Mouse (Mus musculus) cerebellum, postnatal 25 days (tissue): ENCODE results near the gene Pbx3.

Source experiments
- DNase-seq, 2 experiments: peaks; one replicate each; pipeline ENCODE4 v3.0.0; 2021; ENCODE audit warnings: mixed read lengths in 2 of 2

The Pbx3 gene

DNA sequence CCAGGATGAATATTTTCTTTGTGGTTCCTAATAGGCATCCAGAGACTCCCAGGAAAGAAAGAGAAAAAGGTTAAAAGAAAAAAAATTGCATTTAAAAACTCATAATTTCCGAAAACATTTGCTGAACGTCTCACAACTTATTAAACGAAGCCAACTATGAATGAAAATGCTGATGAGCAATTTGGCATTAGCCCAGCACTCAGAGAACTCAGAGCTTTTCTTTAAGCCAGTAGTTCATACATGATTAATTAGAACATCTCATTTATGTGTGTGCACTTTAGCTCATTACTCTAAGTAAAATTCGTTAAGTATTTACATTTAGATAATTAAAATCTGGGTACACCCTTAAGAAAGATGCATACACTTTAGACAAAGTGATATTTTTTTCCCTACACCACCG lies 155.3 kb downstream of the Pbx3 start:
- DNase-seq = no peak

DNA sequence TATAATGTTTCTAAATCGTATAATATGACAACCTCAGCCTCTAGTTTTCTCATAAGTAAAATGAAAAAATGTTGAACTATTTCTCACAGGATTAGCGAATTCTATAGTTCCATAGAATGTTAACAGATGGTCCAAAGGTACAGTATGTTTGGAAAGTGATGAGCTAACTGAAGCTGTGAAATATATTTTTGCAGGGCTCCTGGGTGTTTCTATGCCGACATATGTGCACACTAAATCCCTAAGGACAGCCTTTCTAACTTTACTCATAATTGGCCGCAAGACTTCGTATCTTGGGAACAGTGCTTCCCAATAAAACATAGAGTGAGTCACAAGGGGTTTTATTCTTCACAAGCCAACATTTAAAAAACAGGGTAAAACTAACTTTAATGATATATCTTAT lies 157.4 kb downstream of the Pbx3 start:
- no peak for DNase-seq

DNA sequence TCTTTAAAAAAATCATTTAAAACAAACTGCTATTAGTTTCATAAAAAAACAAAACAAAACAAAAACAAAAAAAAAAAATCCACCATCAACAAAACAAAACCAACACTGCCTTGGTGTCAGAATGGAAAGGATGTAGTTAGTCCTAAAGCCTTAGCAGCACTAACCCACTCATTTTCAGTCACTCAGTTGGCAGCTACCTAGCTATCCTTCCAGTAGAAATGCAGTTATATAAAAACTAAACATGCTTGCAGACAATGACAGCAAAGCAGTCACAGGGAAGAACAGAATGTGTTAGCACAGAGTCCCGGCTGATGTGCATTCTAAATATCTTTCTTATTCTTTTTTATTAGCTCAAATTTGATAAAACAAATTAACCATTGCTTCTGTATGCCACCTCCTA lies 160.5 kb downstream of the Pbx3 start:
- no peak for DNase-seq

DNA sequence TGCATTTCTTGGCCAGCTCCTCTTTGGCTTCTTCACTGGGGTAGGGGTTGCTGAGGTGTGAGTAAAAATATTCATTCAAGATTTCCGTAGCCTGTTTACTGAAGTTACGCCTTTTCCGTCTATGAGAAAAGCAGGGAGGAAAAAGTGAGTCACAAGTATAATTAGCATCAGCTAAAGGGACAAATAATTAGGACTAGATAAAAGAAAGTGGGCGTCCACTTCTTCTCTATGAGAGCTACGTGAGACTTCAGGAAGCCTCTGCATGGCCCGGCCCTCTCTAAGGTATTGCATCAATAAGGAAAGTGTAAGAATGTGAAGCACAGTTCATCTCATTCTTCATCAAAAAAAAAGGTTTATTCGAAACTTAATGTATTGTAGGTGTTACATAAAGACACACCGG lies 168.1 kb downstream of the Pbx3 start:
- no peak for DNase-seq

DNA sequence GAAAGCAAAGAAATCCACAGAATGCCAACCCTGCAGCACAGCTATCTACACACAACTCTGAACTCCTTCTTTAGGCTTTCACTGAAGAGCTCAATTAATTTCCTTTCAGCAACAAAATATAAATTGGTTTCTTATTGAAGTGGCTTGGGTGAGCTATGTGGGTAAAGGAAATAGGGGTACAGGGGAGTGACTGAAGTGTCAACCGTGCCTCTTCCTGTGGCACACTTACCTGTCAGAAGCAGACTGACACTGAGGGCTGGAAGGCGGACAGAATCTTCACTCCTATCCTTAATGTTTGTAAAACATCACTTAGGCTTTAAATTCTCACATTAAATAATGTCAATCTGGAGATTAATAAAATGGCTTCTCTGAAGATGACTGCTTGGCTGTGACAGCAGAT lies 168.6 kb downstream of the Pbx3 start:
- no peak for DNase-seq

DNA sequence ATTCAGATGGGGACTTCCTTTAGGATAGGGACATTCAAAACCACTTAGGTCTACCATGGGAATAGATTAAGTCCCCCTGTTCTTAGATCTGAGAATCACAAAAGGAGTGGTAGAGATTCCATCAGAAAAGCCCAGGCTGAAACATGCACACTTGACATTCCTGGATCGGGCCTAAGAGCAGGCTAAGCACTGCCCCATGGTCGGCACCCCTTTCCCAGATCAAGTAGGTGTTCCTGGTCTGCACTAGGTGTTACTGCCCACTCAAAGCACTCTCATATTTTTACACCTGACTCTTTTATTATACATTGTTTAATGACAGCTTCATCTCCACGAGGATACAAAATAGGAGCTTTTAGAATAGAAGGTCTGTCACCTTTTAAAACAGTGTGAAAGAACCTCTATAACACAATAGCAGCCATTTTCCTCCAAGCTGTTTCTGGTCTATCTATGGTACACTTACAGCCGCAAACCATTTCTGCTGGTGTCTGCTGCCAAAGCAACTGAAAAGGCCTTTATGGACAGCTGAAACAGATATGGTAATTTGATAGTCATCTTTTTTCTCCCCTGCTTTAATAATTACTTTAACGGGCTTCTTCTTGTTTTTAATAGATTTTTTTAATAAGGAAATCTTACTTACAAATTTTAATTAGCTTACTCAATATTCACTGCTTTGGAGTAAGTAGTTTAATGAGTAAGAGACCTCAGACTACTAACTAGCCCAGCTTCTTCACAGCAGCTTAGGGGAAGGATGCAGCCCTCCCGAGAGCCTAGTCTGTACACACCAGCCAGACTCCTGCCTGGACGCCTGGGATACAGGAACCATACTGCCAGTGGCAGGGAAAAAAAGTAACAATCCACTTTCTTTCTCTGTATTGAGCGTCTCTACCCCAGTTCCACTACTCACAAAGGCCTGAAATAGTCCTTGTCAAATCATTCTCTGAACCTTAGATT lies 178.8 kb downstream of the Pbx3 start:
- DNase-seq = no peak

DNA sequence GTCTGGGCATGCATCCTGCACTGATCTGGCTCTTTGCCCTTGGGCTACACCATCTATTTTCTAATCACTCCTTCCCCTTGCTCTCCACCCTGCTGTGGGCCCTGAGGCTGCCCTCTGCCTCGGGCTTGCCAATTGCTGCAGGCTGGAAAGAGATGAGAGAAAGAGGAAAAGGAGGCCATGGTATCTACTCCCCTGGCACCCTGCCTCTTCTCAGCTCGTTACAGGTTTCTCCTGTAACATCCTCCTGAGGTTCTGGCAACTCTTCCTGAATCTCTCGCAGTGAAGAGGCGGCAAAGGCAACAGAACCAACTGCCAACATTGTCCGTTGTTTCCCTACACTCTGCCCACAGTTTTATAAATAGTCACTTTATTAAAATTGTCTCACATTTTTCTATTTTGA lies 179.7 kb downstream of the Pbx3 start:
- DNase-seq = peak; percentile 71 to 82

DNA sequence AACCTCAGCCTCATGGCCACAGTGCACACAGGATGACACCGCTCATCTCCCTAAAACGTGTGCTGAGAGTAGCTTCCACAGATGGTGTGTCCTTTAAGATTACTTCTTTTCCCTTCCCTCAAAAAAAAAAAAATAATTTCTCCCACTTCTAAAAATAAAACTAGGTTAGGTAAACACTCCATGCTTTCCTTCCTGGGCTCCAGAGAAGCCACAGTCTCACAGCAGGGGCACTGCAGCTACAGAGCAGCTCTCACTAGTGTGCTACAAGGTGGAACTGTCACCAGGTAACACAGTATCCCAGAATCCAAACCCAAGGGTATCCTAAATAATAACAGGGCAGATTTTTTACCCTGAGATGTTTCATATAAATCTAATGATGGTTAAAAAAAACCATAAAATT lies 185.6 kb downstream of the Pbx3 start:
- peak in 1 of 2 experiments; percentile 52 for DNase-seq

DNA sequence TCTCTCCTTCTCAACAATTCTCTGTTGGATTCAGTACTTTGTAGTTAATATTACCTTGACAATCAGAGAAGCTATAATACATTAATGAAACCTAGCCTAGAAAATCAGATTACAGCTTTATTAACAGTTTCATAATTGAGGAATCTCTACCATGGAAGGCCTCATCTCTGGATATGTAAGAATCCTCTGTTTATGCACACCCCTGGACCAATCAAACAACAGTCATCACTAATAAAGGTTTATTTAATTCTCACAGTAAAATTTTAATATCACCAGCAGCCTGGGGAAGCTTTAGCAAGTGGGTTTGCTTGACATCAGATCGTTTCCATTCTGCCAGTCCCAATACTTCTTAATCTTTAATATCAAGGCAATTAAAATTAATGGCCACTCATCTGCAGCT lies 191.3 kb downstream of the Pbx3 start:
- no peak for DNase-seq

DNA sequence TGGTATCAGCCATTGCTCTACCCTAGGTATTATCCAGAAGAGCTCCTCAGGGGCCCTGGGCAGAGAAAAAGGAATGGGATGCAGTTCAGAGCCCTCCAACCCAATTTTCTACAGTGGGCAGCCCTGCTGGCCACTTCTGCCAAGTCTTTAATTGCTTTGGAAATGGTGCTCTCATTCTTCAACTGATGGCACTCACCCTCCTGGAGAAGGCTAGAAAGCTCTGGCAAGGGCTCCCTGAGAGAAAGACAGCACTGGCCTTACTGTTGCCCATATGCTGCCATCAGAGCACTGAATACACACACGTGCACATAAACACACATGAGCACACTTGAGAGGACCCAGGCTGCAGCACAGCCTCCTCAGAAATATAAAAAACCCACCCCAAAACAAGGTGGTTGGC lies 193.6 kb downstream of the Pbx3 start:
- no peak for DNase-seq

DNA sequence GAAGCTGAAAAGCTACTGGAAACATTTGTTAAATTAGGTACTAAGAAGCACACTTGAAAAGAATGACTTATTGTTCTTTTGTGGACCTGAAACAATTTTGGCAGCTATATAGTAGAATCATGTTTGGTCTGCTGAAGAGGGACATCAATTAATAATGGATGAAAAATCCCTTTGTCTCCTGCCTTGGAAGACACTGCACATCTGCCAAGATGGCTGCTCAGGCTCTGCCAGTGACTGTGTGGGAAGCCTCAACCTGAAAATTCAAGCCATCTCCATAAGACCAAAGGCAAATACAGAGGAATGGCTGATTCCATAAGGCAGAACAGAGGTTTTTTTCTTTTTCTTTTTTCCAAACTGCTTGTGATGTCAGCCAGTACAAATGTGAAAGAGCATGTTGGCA lies 194.3 kb downstream of the Pbx3 start:
- DNase-seq = no peak

DNA sequence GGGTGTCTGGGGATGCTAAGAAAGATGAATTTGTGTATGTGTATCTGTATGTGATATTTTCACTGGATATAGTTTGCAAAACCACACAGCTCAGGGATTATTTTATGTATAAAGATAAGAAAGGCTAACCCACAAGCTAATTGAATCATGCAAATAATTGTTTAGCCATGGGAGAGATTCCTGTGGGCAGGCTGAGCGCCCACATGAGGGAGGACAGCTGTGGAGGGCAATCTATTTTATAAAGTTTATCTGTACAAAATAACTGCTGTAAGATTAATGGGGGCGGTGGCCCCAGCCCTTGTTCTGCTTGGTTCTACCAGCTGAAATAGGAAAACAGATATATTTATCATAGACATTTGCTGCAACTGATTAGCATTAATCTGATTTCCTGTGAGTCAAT lies 202.5 kb downstream of the Pbx3 start:
- DNase-seq = no peak

DNA sequence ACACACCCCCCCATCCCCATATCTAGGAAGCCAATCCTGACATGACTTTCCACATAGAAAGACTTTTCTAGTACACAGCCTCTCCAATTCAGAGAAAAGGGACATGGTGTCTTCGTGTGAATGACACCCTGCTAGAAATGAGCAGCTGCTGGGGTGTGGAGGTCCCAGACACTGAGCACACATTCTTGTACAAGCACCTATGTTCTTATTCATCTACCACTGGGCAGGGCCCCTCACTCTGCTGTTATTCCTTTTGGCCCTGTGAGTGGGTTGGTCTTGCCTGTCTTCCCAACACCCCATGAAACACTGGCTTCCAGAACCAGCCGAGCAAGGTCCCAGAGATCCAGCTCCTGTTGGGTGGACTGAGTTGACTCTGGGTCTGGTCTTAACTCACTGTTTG lies 203.3 kb downstream of the Pbx3 start:
- no peak for DNase-seq

DNA sequence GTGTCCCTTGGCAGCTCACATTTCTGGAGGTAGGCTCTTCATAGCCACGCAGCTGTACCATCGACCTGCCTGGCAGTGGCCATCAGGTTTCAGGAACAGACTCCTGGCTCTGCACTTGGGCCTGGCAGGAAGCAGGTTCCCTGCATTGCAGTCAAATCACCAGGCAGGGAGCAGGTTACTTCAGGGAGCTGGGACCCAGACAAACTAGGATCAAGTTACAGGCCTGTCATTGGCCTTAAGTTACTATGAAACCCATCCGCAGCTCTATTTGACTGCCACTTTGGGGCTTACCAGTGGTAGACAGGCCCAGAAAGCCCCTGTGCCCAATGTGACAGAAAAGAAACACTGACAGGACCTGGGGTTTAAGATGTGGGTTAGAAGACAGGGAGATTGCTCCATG lies 204.8 kb downstream of the Pbx3 start:
- no peak for DNase-seq

DNA sequence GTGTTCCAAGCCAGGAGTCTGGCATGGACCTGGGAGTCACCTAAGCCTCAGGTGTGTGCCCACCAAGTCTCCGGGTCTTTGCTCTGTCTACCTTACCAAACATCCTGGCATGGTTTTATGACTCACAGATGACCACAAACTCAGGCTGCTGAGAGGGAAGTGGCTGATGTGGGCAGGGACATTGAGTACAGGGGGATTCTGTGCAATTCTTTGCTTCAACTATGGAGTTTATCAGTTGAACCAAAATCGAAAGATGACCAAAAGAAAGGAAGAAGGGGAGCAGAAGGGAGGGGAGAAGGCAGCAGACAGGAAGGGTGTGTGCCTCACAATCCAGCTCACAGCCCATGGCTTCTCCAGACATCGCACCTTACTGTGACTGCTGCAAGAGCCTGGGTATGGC lies 210.5 kb downstream of the Pbx3 start:
- no peak for DNase-seq

DNA sequence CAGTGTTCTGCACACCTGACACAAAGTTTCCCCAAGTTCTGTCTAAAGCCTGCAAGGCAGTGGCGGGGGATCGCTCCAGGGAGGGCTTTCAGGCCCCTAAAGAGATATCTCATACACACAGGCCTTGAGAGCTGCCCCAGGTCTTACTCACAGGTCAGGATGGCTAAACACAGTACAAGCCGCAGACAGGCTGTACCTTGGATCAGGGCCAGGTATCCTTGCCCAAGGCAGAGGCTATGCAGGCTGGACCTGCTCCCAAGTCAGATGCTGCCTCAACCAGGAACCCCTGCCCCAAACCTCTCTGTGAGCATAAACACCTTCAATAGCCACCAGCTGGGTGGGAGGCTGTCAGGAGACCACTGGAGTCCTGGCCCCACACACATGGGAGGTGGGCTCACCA lies 215.2 kb downstream of the Pbx3 start:
- DNase-seq = no peak

DNA sequence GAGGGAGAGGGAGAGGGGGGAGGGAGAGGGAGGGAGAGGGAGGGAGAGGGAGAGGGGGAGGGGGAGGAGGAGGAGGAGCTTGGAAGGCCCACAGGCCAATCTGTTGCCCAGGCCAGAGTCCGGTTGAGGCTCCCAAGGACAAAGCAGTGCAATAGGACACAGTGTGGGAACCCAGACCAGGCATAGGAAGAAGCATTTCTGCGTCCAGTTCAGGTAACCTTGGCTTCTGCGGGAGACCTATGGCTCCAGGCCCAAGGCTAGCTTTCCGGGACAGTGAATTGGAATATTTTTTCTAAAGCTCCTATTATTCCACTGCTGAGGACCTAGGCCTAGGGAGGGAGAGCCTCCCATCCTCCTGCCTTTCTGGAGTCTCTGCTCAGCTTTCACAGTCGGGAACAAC lies 218.1 kb downstream of the Pbx3 start:
- no peak for DNase-seq

DNA sequence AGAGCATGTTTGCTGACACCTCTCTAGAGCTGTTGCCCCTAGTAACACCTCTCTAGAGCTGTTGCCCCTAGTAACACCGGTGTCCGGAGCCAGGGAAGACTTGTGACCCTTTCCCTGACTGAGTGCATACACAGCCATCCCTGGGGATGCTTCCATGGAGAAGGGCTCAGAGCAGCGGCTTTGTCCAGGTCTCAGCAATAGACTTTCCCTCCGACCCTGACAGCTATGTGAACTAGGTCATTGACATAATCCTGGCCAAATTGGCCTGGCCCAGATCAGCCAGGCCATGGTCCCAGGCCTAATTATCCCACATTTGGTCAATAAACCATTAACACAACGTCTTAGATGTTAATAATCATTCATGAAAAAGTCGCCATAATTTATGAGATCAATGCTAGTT lies 219.6 kb downstream of the Pbx3 start:
- no peak for DNase-seq

DNA sequence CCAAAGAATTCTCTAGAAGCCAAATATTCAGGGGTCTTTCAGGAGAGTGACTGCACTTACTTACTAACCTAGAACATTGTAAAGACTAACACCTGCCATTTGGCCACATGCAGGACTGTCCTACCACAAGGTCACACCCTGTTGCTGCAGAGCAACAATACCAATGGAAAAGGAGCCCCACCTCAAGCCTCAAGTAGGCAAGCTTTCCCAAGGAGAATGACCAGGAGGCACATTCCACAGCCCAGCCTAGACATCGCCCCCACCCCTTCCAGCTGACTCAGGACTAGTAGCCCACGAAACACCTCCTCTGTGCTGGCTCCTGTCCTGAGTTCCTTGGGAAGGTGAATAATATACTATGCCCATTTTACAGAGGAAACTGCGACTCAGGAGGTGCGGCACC lies 222.4 kb downstream of the Pbx3 start:
- no peak for DNase-seq

DNA sequence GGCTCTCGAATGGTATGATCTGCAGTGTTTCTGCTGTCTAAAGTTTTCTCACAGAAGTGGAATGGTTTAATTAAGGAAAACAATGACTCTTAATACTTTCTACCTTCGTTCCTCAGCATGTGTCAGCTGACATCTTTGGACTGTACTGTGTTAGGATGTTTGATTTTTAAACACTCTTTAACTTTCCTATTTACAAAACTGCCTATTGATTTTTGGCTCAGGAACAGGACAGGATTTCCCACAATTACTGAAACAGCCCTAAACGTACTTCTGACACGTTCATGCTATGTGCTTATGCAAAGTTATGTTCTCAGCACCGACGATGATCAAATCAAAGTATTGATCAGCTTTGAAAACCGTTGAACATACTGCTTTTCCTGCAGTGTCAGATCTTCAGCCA lies 224.7 kb downstream of the Pbx3 start:
- no peak for DNase-seq

DNA sequence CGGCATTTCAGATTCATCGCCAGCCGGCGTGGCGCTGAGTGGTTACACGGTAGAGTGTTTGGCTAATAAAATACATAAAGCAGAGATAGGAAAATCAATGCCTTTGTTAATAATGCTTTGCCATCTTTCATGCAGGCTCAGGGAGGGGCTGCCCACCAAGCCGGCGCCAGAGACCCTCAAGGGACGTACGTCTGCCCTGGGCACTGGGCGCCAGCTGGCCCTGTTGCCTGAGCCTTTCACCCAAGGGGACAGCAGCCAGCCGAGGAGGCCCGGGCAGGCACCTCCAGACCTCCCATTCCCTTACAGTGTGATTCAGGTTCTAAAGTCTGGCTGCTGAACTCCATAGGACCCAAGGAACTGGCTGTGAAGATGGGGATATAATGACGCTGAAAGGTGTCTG lies 225.5 kb downstream of the Pbx3 start:
- peak in 1 of 2 experiments; percentile 18 for DNase-seq

DNA sequence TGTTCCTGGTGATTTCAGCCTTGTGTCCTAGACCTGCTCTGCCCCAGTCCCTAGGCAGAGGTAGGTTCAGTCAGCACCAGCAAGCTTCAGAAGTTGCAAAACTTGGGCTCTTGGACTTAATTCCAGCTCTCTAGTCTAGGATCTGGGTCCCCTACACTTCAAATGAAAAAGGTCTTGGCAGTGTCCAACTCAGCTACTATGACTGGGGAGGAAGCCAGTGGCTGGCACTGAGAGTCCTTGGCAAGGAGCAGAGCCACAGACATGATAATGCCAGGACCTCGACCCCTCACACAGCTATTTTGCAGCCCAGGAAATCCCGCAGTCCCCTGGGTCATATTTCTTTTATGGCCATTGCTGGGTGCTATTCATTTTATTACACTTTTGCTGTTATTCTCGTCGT lies 225.9 kb downstream of the Pbx3 start:
- DNase-seq = peak; percentile 58 to 60

DNA sequence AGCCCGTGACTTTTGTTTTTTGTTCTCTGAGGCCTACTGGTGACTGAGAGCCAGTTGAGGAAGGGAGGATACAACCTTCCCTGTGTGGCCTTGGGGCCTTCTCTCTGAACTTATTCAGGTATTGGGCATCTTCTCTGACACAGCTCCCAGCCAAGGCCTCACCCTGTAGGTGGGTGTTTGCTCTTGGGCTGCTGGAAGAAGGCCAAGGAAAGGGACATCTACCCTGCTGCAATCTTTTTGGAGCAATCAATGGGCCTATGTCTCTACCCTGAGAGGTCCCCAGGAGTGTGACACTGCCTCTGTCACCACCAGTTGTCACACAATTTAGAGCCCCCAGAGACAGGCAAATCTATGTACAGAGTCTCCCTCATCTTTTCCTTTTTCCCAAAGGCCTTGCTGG lies 226.5 kb downstream of the Pbx3 start:
- no peak for DNase-seq

DNA sequence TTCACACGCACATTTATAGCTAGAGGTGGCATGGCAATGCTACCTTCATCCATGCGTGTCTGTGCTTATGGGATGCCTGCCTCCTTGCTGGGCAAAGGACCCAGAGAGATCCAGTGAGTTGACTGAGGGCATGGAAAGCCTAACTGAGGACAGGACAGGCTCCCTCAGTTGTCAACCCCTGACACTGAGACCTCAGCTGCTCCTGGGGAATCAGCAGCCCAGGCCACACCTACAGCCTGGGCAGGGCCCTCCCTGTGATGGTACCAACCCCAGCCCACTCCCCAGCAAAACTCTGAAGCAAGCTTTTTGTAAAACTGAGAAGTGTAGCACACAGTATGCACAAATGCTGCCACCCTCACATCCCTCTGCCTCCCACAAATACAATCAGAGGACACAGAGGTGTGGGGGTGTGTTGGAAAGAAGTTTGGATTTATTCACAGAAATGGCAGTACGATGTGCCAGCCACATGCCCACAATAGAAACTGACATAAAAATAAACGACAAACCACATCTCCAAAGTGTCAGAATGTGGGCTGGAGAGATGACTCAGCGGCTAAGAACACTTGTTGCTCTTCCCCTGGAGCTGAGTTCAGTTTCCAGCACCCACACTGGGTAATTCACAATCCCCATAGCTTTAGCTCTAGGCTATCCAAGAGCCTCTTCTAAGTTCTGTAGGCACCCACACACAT lies 233.3 kb downstream of the Pbx3 start:
- DNase-seq = no peak

DNA sequence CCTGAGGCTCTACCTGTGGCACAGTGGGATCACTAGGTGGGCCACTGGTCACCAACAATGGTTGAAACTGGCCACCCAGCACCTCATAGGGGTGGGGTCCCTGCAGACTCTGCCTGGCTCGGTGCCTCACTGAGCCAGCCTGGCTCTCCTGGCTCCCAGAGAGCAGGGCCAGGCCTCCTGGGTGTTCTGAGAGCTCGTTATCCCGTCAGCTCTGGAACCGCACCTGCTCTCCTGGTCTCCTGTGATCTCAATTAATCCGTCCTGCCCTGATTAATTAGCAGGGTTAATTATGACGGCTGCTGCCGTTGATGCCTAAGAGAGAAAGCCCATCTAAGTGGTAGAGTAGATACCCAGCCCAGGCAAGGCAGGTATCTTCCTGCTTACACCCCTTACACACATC lies 237.6 kb downstream of the Pbx3 start:
- no peak for DNase-seq
